ENCODE assay signal across 11 mouse cellular contexts in the genomic region with DNA sequence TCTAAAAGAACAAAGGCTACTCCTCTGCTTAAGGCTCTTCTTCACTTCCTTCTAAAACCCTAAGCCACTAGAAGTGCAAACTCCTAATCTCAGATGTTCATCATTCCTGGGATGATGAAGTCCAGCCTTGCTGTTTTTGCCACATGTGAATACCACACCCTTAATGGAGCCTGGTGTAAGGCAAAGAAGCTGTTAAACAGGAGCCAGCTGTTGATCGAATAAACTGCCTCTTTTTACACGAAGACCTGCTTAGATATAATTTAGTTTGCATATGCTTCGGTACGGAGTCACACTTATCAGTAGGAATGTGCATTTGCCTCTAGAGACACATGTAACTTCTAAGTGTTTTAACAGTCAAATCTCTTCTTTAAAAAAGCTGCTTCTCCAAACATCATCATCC. TPM values are rescaled to one million over a fixed set of nuclear protein-coding genes. Genes with fewer than 3 reads are reported as not detected.
DNase-seq lines count a peak whose midpoint lies in the region; ATAC-seq and TF ChIP-seq lines count a peak whose summit lies in the region.
"Had no signal": no experiment of that assay in that cellular context is flagged by ENCODE, and none has a peak within 500 bp of the region (broad histone marks: within the 10 kb centered on the region; RNA-seq: fewer than 3 reads in every experiment).

No protein-coding gene starts in this region.

- H3K27ac ChIP-seq in heart, adult 2 months, result peak overlapping the region; percentile 36
- no peak overlapping the region for H3K27ac ChIP-seq in hindbrain, embryonic 16.5 days (ENCODE audit: low read depth, low read length)
- H3K27ac ChIP-seq in stomach, embryonic 16.5 days (ENCODE audit: low read length), result no peak overlapping the region

- ATAC-seq in megakaryocyte, adult 5-6 weeks (ENCODE audit: poor library complexity, severe bottlenecking), result no peak
- ATAC-seq in hindbrain, embryonic 16.5 days, result no peak
- no peak for ATAC-seq in stomach, embryonic 16.5 days (ENCODE audit: insufficient read depth, low FRiP score)
- no peak for ATAC-seq in megakaryocyte progenitor cell, adult 5-6 weeks (replicated peaks; ENCODE audit: poor library complexity)

- no peak overlapping the region for H3K9ac ChIP-seq in heart, adult 2 months (ENCODE audit: low read depth, low read length)
- H3K9ac ChIP-seq in hindbrain, embryonic 16.5 days (ENCODE audit: low read depth, low read length), result no peak overlapping the region
- no peak overlapping the region for H3K9ac ChIP-seq in stomach, embryonic 16.5 days (ENCODE audit: low read length)
- H3K9ac ChIP-seq: lung, embryonic 14.5 days had no signal

- H3K4me1 ChIP-seq in heart, adult 2 months (ENCODE audit: control insufficient read depth, insufficient read depth, low read length), result peaks cover 6% of the 10 kb centered on the region
- H3K4me1 ChIP-seq in megakaryocyte, embryonic 14.5 days, result peaks cover 93% of the 10 kb centered on the region
- H3K4me1 ChIP-seq in hindbrain, embryonic 16.5 days (ENCODE audit: control insufficient read depth, insufficient read depth, low read depth, low read length), result peaks cover 10% of the 10 kb centered on the region
- H3K4me1 ChIP-seq in stomach, embryonic 16.5 days (ENCODE audit: control insufficient read depth, insufficient read depth, low read length), result 0 out of 2 replicates have a peak, but pooled peaks cover 2% of the 10 kb centered on the region

- no peak for TF ChIP-seq EP300 in heart, adult 2 months (IDR thresholded peaks at IDR 0.05; ENCODE audit: insufficient read depth, low read depth, low read length)

- H3K79me2 ChIP-seq in heart, adult 2 months (replicated peaks; ENCODE audit: control insufficient read depth, insufficient read depth, low read length), result 0 out of 2 replicates have a peak, but pooled peaks cover 1% of the 10 kb centered on the region

- WGBS in heart, adult 2 months, result 40% methylated on average over 4 of the region's 4 CpGs
- WGBS in hindbrain, embryonic 16.5 days, result 52% methylated on average over 4 of the region's 4 CpGs
- 38% methylated on average over 4 of the region's 4 CpGs for WGBS in stomach, embryonic 16.5 days

- H3K36me3 ChIP-seq in heart, adult 2 months (ENCODE audit: control insufficient read depth, insufficient read depth, low read length), result no peaks in the 10 kb centered on the region; the same call in 1 of the 2 replicates
- no peaks in the 10 kb centered on the region for H3K36me3 ChIP-seq in megakaryocyte, embryonic 14.5 days (replicated peaks; ENCODE audit: low read length)
- no peaks in the 10 kb centered on the region for H3K36me3 ChIP-seq in hindbrain, embryonic 16.5 days (ENCODE audit: control insufficient read depth, insufficient read depth, low read length)
- H3K36me3 ChIP-seq in stomach, embryonic 16.5 days (ENCODE audit: control insufficient read depth, insufficient read depth, low read length), result no peaks in the 10 kb centered on the region

- H3K27me3 ChIP-seq in heart, adult 2 months (ENCODE audit: control insufficient read depth, insufficient read depth, low read length), result no peaks in the 10 kb centered on the region
- H3K27me3 ChIP-seq in megakaryocyte, embryonic 14.5 days (replicated peaks), result peaks cover 6% of the 10 kb centered on the region
- H3K27me3 ChIP-seq in hindbrain, embryonic 16.5 days (replicated peaks; ENCODE audit: control insufficient read depth, insufficient read depth, low read length), result no peaks in the 10 kb centered on the region
- H3K27me3 ChIP-seq in stomach, embryonic 16.5 days (ENCODE audit: control insufficient read depth, insufficient read depth, low read length), result 0 out of 2 replicates have a peak, but pooled peaks cover 4% of the 10 kb centered on the region

- TF ChIP-seq POLR2A in heart, adult 2 months (IDR thresholded peaks at IDR 0.05; ENCODE audit: insufficient read depth, low read depth, low read length), result no peak

- H3K4me2 ChIP-seq in hindbrain, embryonic 16.5 days (ENCODE audit: low read length), result peak overlapping the region; percentile 91
- H3K4me2 ChIP-seq in stomach, embryonic 16.5 days (ENCODE audit: low read depth, low read length), result 0 out of 2 replicates have a peak overlapping the region, but pooled peaks have one; percentile 99
- H3K4me2 ChIP-seq: lung, embryonic 14.5 days had no signal

- DNase-seq in heart, adult 2 months, result no peak
- no peak for DNase-seq in heart, postnatal 4 days
- no peak for DNase-seq in gastrocnemius, postnatal 14 days
- DNase-seq: adrenal gland, postnatal 25 days; layer of hippocampus, postnatal 36 days; lung, embryonic 14.5 days had no signal

- H3K4me3 ChIP-seq in heart, adult 2 months, result peak overlapping the region; percentile 7; the same call in 1 of the 2 replicates
- H3K4me3 ChIP-seq in megakaryocyte, embryonic 14.5 days (replicated peaks), result peak overlapping the region; percentile 2
- H3K4me3 ChIP-seq in hindbrain, embryonic 16.5 days (ENCODE audit: low read length), result peak overlapping the region; percentile 86
- H3K4me3 ChIP-seq in stomach, embryonic 16.5 days (replicated peaks; ENCODE audit: low read length), result no peak overlapping the region

- intact Hi-C loops in heart, adult 2 months (cut with DNase I), result no loop called here
- intact Hi-C loops in gastrocnemius, postnatal 14 days (cut with DNase I; ENCODE audit: low total_unique reads), result loop anchor here (5.0 to 10.0 kb wide), 2 partner anchors 180 to 552 kb away; no protein-coding TSS in a partner anchor

- H3K9me3 ChIP-seq in megakaryocyte, embryonic 14.5 days, result no peaks in the 10 kb centered on the region
- H3K9me3 ChIP-seq in hindbrain, embryonic 16.5 days (ENCODE audit: control insufficient read depth, low read length), result no peaks in the 10 kb centered on the region
- no peaks in the 10 kb centered on the region for H3K9me3 ChIP-seq in stomach, embryonic 16.5 days (replicated peaks; ENCODE audit: control insufficient read depth, low read length)

- no peak for TF ChIP-seq CTCF in heart, adult 2 months (IDR thresholded peaks at IDR 0.05)

RNA-seq across cellular contexts. Expression of a gene that starts 2.0 kb away (rescaled TPM):
- 100 to 1,000 TPM; 124 to 146 TPM for total RNA-seq in heart, adult 2 months (2021)
- polyA plus RNA-seq in heart, adult 2 months (2012; rRNA removed), result 93.1 and 138 TPM in 2 replicates
- total RNA-seq in heart, postnatal 4 days (2021), result 10 to 100 TPM; 44.7 to 47.7 TPM
- 9.0 and 9.4 TPM in 2 replicates for polyA plus RNA-seq in megakaryocyte, embryonic 14.5 days (2012; ENCODE audit: insufficient read depth, low replicate concordance)
- total RNA-seq in megakaryocyte, adult 5-6 weeks (2015), result 3.8 and 6.5 TPM in 2 replicates
- 3.5 and 5.2 TPM in 2 replicates for total RNA-seq in megakaryocyte, adult 5-6 weeks (2017)
- polyA plus RNA-seq in hindbrain, embryonic 16.5 days (2015; fragmentation: Nextera tagmentation; extraction: Ambion mirVana), result 18.9 and 21.0 TPM in 2 replicates
- polyA plus RNA-seq in stomach, embryonic 16.5 days (2015; fragmentation: Nextera tagmentation; extraction: Ambion mirVana), result 9.1 and 10.7 TPM in 2 replicates
- 31.7 and 44.6 TPM in 2 replicates for total RNA-seq in megakaryocyte progenitor cell, adult 5-6 weeks (2015)
- total RNA-seq in megakaryocyte progenitor cell, adult 5-6 weeks (2017), result 21.6 and 23.5 TPM in 2 replicates
- 10 to 100 TPM; 19.7 to 20.8 TPM for total RNA-seq in gastrocnemius, postnatal 14 days (2021)
